8 mouse cellular contexts compared by ENCODE assay signal in genomic region chr3:108283781-108284601, GRCm38 (mm10). TPM values are rescaled to one million over a fixed set of nuclear protein-coding genes. Genes with fewer than 3 reads are reported as not detected.
A peak's percentile ranks its signal among the peaks of the same experiment; 100 is the strongest.
DNase-seq lines count a peak whose midpoint lies in the region; ATAC-seq and TF ChIP-seq lines count a peak whose summit lies in the region.

TSS of gene Sort1 (plus strand) at chr3:108284082.

- no peak for TF ChIP-seq EP300 in liver, embryonic 14.5 days (IDR thresholded peaks at IDR 0.05; ENCODE audit: low read depth)
- no peak for TF ChIP-seq EP300 in stomach, postnatal 0 days (optimal IDR thresholded peaks at IDR 0.05)

- H3K9me3 ChIP-seq in forebrain, embryonic 11.5 days (ENCODE audit: control insufficient read depth, low read length): no peaks in the 10 kb centered on the region
- H3K9me3 ChIP-seq in heart, embryonic 15.5 days (replicated peaks): no peaks in the 10 kb centered on the region
- no peaks in the 10 kb centered on the region for H3K9me3 ChIP-seq in liver, embryonic 14.5 days (ENCODE audit: control insufficient read depth, low read length)
- H3K9me3 ChIP-seq in neural tube, embryonic 12.5 days: no peaks in the 10 kb centered on the region
- no peaks in the 10 kb centered on the region for H3K9me3 ChIP-seq in stomach, postnatal 0 days (ENCODE audit: control insufficient read depth, low read length)

- peak within 1 kb of the TSS; percentile 95 for H3K4me3 ChIP-seq in forebrain, embryonic 11.5 days (ENCODE audit: low read depth, low read length)
- peak within 1 kb of the TSS; percentile 91 for H3K4me3 ChIP-seq in heart, embryonic 15.5 days
- peak within 1 kb of the TSS; percentile 55 to 69 for H3K4me3 ChIP-seq in liver, embryonic 14.5 days (ENCODE audit: insufficient read depth in 1 of 2, low read depth in 2 of 2, low read length in 2 of 2)
- H3K4me3 ChIP-seq in neural tube, embryonic 12.5 days: peak within 1 kb of the TSS; percentile 98
- H3K4me3 ChIP-seq in stomach, postnatal 0 days (ENCODE audit: low read depth, low read length): peak within 1 kb of the TSS; percentile 80

- DNase-seq in CD8-positive naive resting alpha-beta T cell, adult 2 months (ENCODE audit: low read depth in 2 of 2, low spot score in 2 of 2): peak; percentile 3 to 10
- peak; percentile 82 for DNase-seq in c-Kit-positive CD71-negative TER-119-negative erythroid progenitor cells, embryonic 14.5 days (ENCODE audit: low read depth)
- peak; percentile 98 for DNase-seq in forebrain, embryonic 11.5 days (ENCODE audit: low spot score)
- peak; percentile 92 for DNase-seq in kidney, postnatal 14 days
- DNase-seq in liver, embryonic 14.5 days (ENCODE audit: low read depth in 3 of 3, low spot score in 3 of 3): peak; percentile 51 to 54 (median 54)
- peak; percentile 90 for DNase-seq in stomach, postnatal 0 days (ENCODE audit: low spot score)

- no peaks in the 10 kb centered on the region for H3K27me3 ChIP-seq in forebrain, embryonic 11.5 days (ENCODE audit: control insufficient read depth, insufficient read depth, low read length)
- no peaks in the 10 kb centered on the region for H3K27me3 ChIP-seq in heart, embryonic 15.5 days
- peaks cover 23% of the 10 kb centered on the region for H3K27me3 ChIP-seq in liver, embryonic 14.5 days (ENCODE audit: control insufficient read depth, insufficient read depth, low read length)
- no peaks in the 10 kb centered on the region for H3K27me3 ChIP-seq in neural tube, embryonic 12.5 days (replicated peaks)
- H3K27me3 ChIP-seq in stomach, postnatal 0 days (ENCODE audit: control insufficient read depth, insufficient read depth, low read length): no peaks in the 10 kb centered on the region

- peak within 1 kb of the TSS; percentile 78 for H3K4me2 ChIP-seq in forebrain, embryonic 11.5 days (ENCODE audit: low read depth, low read length, severe bottlenecking)
- H3K4me2 ChIP-seq in heart, embryonic 15.5 days: peak within 1 kb of the TSS; percentile 93
- peak within 1 kb of the TSS; percentile 80 for H3K4me2 ChIP-seq in liver, embryonic 14.5 days (ENCODE audit: low read depth)
- peak within 1 kb of the TSS; percentile 82 for H3K4me2 ChIP-seq in neural tube, embryonic 12.5 days (replicated peaks)
- H3K4me2 ChIP-seq in stomach, postnatal 0 days (replicated peaks; ENCODE audit: low read depth): peak within 1 kb of the TSS; percentile 99

- peaks cover 29% of the 10 kb centered on the region for H3K4me1 ChIP-seq in forebrain, embryonic 11.5 days (replicated peaks; ENCODE audit: control insufficient read depth, insufficient read depth, low read length)
- H3K4me1 ChIP-seq in heart, embryonic 15.5 days (replicated peaks): peaks cover 42% of the 10 kb centered on the region
- H3K4me1 ChIP-seq in liver, embryonic 14.5 days (replicated peaks; ENCODE audit: control insufficient read depth in 2 of 2, insufficient read depth in 2 of 2, low read length in 1 of 2): peaks cover 0 to 25% of the 10 kb centered on the region in 2 experiments; a peak in 2 of 4 replicates
- peaks cover 50% of the 10 kb centered on the region for H3K4me1 ChIP-seq in neural tube, embryonic 12.5 days
- H3K4me1 ChIP-seq in stomach, postnatal 0 days (replicated peaks; ENCODE audit: control insufficient read depth, insufficient read depth): peaks cover 10% of the 10 kb centered on the region

- no peak for TF ChIP-seq CTCF in liver, embryonic 14.5 days (IDR thresholded peaks at IDR 0.05; ENCODE audit: low read depth)
- TF ChIP-seq CTCF in stomach, postnatal 0 days (IDR thresholded peaks at IDR 0.05; ENCODE audit: low read depth): no peak

- ATAC-seq in forebrain, embryonic 11.5 days (replicated peaks; ENCODE audit: low FRiP score): peak; percentile 99
- peak; percentile 98 for ATAC-seq in heart, embryonic 15.5 days (replicated peaks; ENCODE audit: insufficient number of reproducible peaks, insufficient read depth, low FRiP score, low read depth)
- ATAC-seq in liver, embryonic 14.5 days (ENCODE audit: insufficient read depth): peak; percentile 89
- ATAC-seq in neural tube, embryonic 12.5 days (ENCODE audit: low FRiP score, low read depth): peak; percentile 98
- ATAC-seq in stomach, postnatal 0 days (ENCODE audit: low FRiP score, low TSS enrichment): peak; percentile 89

- WGBS in forebrain, embryonic 11.5 days: under 1% methylated on average over 63 of the region's 109 CpGs
- WGBS in heart, embryonic 15.5 days: under 1% methylated on average over 96 of the region's 109 CpGs
- WGBS in liver, embryonic 14.5 days (ENCODE audit: insufficient replicate concordance): under 1% methylated on average over 103 of the region's 109 CpGs
- 0% methylated on average over 98 of the region's 109 CpGs for WGBS in neural tube, embryonic 12.5 days
- under 1% methylated on average over 75 of the region's 109 CpGs for WGBS in stomach, postnatal 0 days

- H3K27ac ChIP-seq in forebrain, embryonic 11.5 days (ENCODE audit: low read depth, low read length): peak within 1 kb of the TSS; percentile 85
- H3K27ac ChIP-seq in heart, embryonic 15.5 days: peak within 1 kb of the TSS; percentile 74
- no peak within 1 kb of the TSS for H3K27ac ChIP-seq in liver, embryonic 14.5 days
- H3K27ac ChIP-seq in neural tube, embryonic 12.5 days: peak within 1 kb of the TSS; percentile 76
- H3K27ac ChIP-seq in stomach, postnatal 0 days (replicated peaks): peak within 1 kb of the TSS; percentile 83

- H3K9ac ChIP-seq in forebrain, embryonic 11.5 days (ENCODE audit: low read length): peak within 1 kb of the TSS; percentile 88
- peak within 1 kb of the TSS; percentile 87 for H3K9ac ChIP-seq in heart, embryonic 15.5 days
- peak within 1 kb of the TSS; percentile 28 for H3K9ac ChIP-seq in liver, embryonic 14.5 days (replicated peaks)
- H3K9ac ChIP-seq in neural tube, embryonic 12.5 days: peak within 1 kb of the TSS; percentile 97
- peak within 1 kb of the TSS; percentile 83 for H3K9ac ChIP-seq in stomach, postnatal 0 days (ENCODE audit: low read length)

- H3K36me3 ChIP-seq in forebrain, embryonic 11.5 days (ENCODE audit: control insufficient read depth, insufficient read depth, low read length): no peaks in the 10 kb centered on the region
- H3K36me3 ChIP-seq in heart, embryonic 15.5 days: peaks cover 11% of the 10 kb centered on the region
- H3K36me3 ChIP-seq in liver, embryonic 14.5 days (replicated peaks; ENCODE audit: control insufficient read depth, insufficient read depth, low read depth): peaks cover 4% of the 10 kb centered on the region; the same call in 1 of the 2 replicates
- no peaks in the 10 kb centered on the region for H3K36me3 ChIP-seq in neural tube, embryonic 12.5 days
- no peaks in the 10 kb centered on the region for H3K36me3 ChIP-seq in stomach, postnatal 0 days (ENCODE audit: control insufficient read depth, insufficient read depth, low read length)

RNA-seq across cellular contexts. Expression of gene Sort1, which starts in this region (rescaled TPM):
- polyA plus RNA-seq in forebrain, embryonic 11.5 days (2014; fragmentation: Nextera tagmentation; extraction: Ambion mirVana): 28.9 and 31.3 TPM in 2 replicates
- 10.2 and 13.9 TPM in 2 replicates for polyA plus RNA-seq in heart, embryonic 15.5 days (2015; fragmentation: Nextera tagmentation; extraction: Ambion mirVana)
- polyA plus RNA-seq in liver, embryonic 14.5 days (2012; rRNA removed): 3.5 and 3.9 TPM in 2 replicates
- 3.0 and 3.5 TPM in 2 replicates for polyA plus RNA-seq in liver, embryonic 14.5 days (2014; fragmentation: Nextera tagmentation; extraction: Ambion mirVana)
- polyA plus RNA-seq in neural tube, embryonic 12.5 days (2016; fragmentation: Nextera tagmentation; extraction: Ambion mirVana): 29.0 and 32.7 TPM in 2 replicates
- polyA plus RNA-seq in stomach, postnatal 0 days (2015; fragmentation: Nextera tagmentation; extraction: Ambion mirVana): 7.6 and 9.2 TPM in 2 replicates

Comparison
In these comparisons a context has a peak if more than half of its experiments do, and no peak if none do; other contexts are left out.
1. DNase-seq: peak in every context shown above with its lines; median percentile 98 in forebrain, embryonic 11.5 days; 92 in kidney, postnatal 14 days; 90 in stomach, postnatal 0 days; 82 in c-Kit-positive CD71-negative TER-119-negative erythroid progenitor cells, embryonic 14.5 days; 54 in liver, embryonic 14.5 days; 6 in CD8-positive naive resting alpha-beta T cell, adult 2 months.
2. H3K9ac ChIP-seq: peak in every context shown above with its lines; median percentile 97 in neural tube, embryonic 12.5 days; 88 in forebrain, embryonic 11.5 days; 87 in heart, embryonic 15.5 days; 83 in stomach, postnatal 0 days; 28 in liver, embryonic 14.5 days.